Mouse (Mus musculus) spleen, adult 10 weeks (tissue): ENCODE measurements around the gene Procr. TPM values are rescaled to one million over a fixed set of nuclear protein-coding genes. Genes with fewer than 3 reads are reported as not detected.

Experiments used
- polyA plus RNA-seq: library from polyadenylated mRNA; stranded (reverse); fragments of 350-450 nt; fragmentation: Illumina TruSeq; extraction: RNeasy Lipid Tissue Mini Kit (QIAGEN cat#74804); gene quantifications from one replicate; pipeline ENCODE4 v1.2.3, GENCODE M21; 2015; ENCODE audit warnings: low replicate concordance; ENCODE audit not compliant: insufficient read depth

Procr gene
- polyA plus RNA-seq: 16.1 TPM

GRCm38 (mm10) chr2:155751014-155751786 lies at the start of gene Procr:
Procr (plus strand) TSS chr2:155751117.

GRCm38 (mm10) chr2:155729158-155729645 lies 21.7 kb upstream of the Procr start, which contains the start of gene Edem2:
Edem2 (minus strand) TSS chr2:155729475.

GRCm38 (mm10) chr2:155735766-155736165 lies 15.2 kb upstream of the Procr start, which contains the start of gene Gm17581:
Gm17581 (minus strand) TSS chr2:155735866.

GRCm38 (mm10) chr2:155774927-155775684 lies 24.2 kb downstream of the Procr start, which contains the start of gene Mmp24:
Mmp24 (plus strand) TSS chr2:155775342.

Other genes with a start within 250 kb of the Procr start
- gene Acss2, start 233.2 kb upstream of the Procr start, polyA plus RNA-seq: 19.3 TPM
- gene Ggt7, start 232.9 kb upstream of the Procr start, polyA plus RNA-seq: 0.54 TPM
- gene Gss, start 158.3 kb upstream of the Procr start, polyA plus RNA-seq: 8.4 TPM
- not detected for gene Myh7b, start 139.9 kb upstream of the Procr start, polyA plus RNA-seq
- gene Trpc4ap, start 58.7 kb upstream of the Procr start, polyA plus RNA-seq: 89.5 TPM
- gene Edem2, start 21.6 kb upstream of the Procr start, polyA plus RNA-seq: 43.9 TPM
- not detected for gene Gm17581, start 15.3 kb upstream of the Procr start, polyA plus RNA-seq
- not detected for gene Mmp24, start 24.2 kb downstream of the Procr start, polyA plus RNA-seq
- gene BC029722, start 68.3 kb downstream of the Procr start, polyA plus RNA-seq: 19.6 TPM
- gene Eif6, start 75.8 kb downstream of the Procr start, polyA plus RNA-seq: 55.5 TPM
- not detected for gene Fam83c, start 83.7 kb downstream of the Procr start, polyA plus RNA-seq
- gene Uqcc1, start 179.2 kb downstream of the Procr start, polyA plus RNA-seq: 51.4 TPM
- not detected for gene Gm15557, start 189.6 kb downstream of the Procr start, polyA plus RNA-seq
- not detected for gene Gdf5, start 194.2 kb downstream of the Procr start, polyA plus RNA-seq
- gene Cep250, start 205.3 kb downstream of the Procr start, polyA plus RNA-seq: 41.4 TPM